Mouse (Mus musculus): ENCODE measurements around the gene Atp6v0b. TPM values are rescaled to one million over a fixed set of nuclear protein-coding genes. Genes with fewer than 3 reads are reported as not detected.

The Atp6v0b gene
- polyA plus RNA-seq, 1 experiment from 2014 or later = 263 TPM

- Histone ChIP-seq H3K27ac (no peak overlapping the region), H3K4me1 (replicated peaks) (peaks cover 8% of the 10 kb centered on the region), H3K9me3 (no peaks in the 10 kb centered on the region), H3K4me3 (no peak overlapping the region), H3K36me3 (peaks cover 93% of the 10 kb centered on the region), H3K27me3 (ENCODE audit: insufficient read depth, poor library complexity, severe bottlenecking) (no peaks in the 10 kb centered on the region)
- 94% methylated on average over 10 of the region's 10 CpGs for WGBS
- no peak for DNase-seq (ENCODE audit: low spot score)
These were observed 17.0 kb upstream of the Atp6v0b start for GRCm38 (mm10) chr4:117904094-117904493.

- Histone ChIP-seq H3K27ac (no peak overlapping the region), H3K36me3 (peaks cover 94% of the 10 kb centered on the region), H3K4me3 (no peak overlapping the region), H3K4me1 (replicated peaks) (no peaks in the 10 kb centered on the region), H3K27me3 (ENCODE audit: insufficient read depth, poor library complexity, severe bottlenecking) (no peaks in the 10 kb centered on the region), H3K9me3 (no peaks in the 10 kb centered on the region)
- no peak for DNase-seq (ENCODE audit: low spot score)
- WGBS = 90% methylated on average over 3 of the region's 3 CpGs
These were observed 11.0 kb upstream of the Atp6v0b start for GRCm38 (mm10) chr4:117898111-117898510.

DNA sequence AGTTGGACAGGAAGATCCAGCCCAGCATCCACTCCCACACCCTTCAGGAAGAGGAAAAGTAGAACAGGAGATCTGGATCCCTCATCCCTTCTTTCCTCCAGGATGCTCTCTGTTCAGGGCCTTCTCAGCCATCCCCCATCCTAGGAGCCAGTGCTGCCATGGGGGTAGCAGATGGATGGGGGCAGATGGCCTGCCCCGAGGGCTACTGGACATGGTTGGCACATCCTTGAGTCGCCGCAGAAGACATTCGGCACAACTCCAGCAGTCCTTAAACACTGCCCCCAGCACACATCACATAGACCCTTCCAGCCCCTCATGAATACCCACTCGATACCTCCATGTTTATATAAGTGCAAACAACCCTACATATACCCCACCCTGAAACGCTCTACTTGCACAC, 8.9 kb upstream of the Atp6v0b start:
- WGBS = 95% methylated on average over 6 of the region's 6 CpGs
- no peak for DNase-seq (ENCODE audit: low spot score)
- H3K27ac ChIP-seq = no peak overlapping the region
- H3K27me3 ChIP-seq (ENCODE audit: insufficient read depth, poor library complexity, severe bottlenecking) = no peaks in the 10 kb centered on the region
- H3K4me1 ChIP-seq (replicated peaks) = peaks cover 11% of the 10 kb centered on the region
- peaks cover 73% of the 10 kb centered on the region for H3K36me3 ChIP-seq
- no peak overlapping the region for H3K4me3 ChIP-seq
- no peaks in the 10 kb centered on the region for H3K9me3 ChIP-seq

GRCm38 (mm10) chr4:117895339-117895738, 8.2 kb upstream of the Atp6v0b start:
- no peak for DNase-seq (ENCODE audit: low spot score)
- WGBS = 83% methylated on average over 7 of the region's 7 CpGs
- Histone ChIP-seq H3K4me3 (no peak overlapping the region), H3K27me3 (ENCODE audit: insufficient read depth, poor library complexity, severe bottlenecking) (no peaks in the 10 kb centered on the region), H3K9me3 (no peaks in the 10 kb centered on the region), H3K36me3 (peaks cover 72% of the 10 kb centered on the region), H3K4me1 (replicated peaks) (peaks cover 18% of the 10 kb centered on the region), H3K27ac (no peak overlapping the region)

GRCm38 (mm10) chr4:117894601-117895000, 7.5 kb upstream of the Atp6v0b start:
- H3K9me3 ChIP-seq = no peaks in the 10 kb centered on the region
- H3K27ac ChIP-seq = no peak overlapping the region
- H3K36me3 ChIP-seq = peaks cover 72% of the 10 kb centered on the region
- 92% methylated on average over 8 of the region's 8 CpGs for WGBS
- H3K27me3 ChIP-seq (ENCODE audit: insufficient read depth, poor library complexity, severe bottlenecking) = no peaks in the 10 kb centered on the region
- no peak overlapping the region for H3K4me3 ChIP-seq
- DNase-seq (ENCODE audit: low spot score) = no peak
- peaks cover 19% of the 10 kb centered on the region for H3K4me1 ChIP-seq (replicated peaks)

GRCm38 (mm10) chr4:117893376-117893775, 6.2 kb upstream of the Atp6v0b start:
- peak; percentile 47 for DNase-seq (ENCODE audit: low spot score)
- Histone ChIP-seq H3K36me3 (peaks cover 71% of the 10 kb centered on the region), H3K9me3 (no peaks in the 10 kb centered on the region), H3K4me1 (replicated peaks) (peaks cover 19% of the 10 kb centered on the region), H3K27me3 (ENCODE audit: insufficient read depth, poor library complexity, severe bottlenecking) (no peaks in the 10 kb centered on the region), H3K27ac (no peak overlapping the region), H3K4me3 (no peak overlapping the region)
- 23% methylated on average over 9 of the region's 9 CpGs for WGBS

- peaks cover 55% of the 10 kb centered on the region for H3K36me3 ChIP-seq
- no peaks in the 10 kb centered on the region for H3K27me3 ChIP-seq (ENCODE audit: insufficient read depth, poor library complexity, severe bottlenecking)
- WGBS = under 1% methylated on average over 21 of the region's 21 CpGs
- no peaks in the 10 kb centered on the region for H3K9me3 ChIP-seq
- peak within 1 kb of the TSS; percentile 36; the same call in 1 of the 2 replicates for H3K27ac ChIP-seq
- DNase-seq (ENCODE audit: low spot score) = peak; percentile 82
- H3K4me1 ChIP-seq (replicated peaks) = peaks cover 27% of the 10 kb centered on the region
- peak within 1 kb of the TSS; percentile 76 for H3K4me3 ChIP-seq
These were observed 4.6 kb upstream of the Atp6v0b start, which contains the start of gene Dph2 for GRCm38 (mm10) chr4:117891738-117892161. Dph2 (minus strand) TSS chr4:117892032.

GRCm38 (mm10) chr4:117890750-117891149, 3.6 kb upstream of the Atp6v0b start:
- H3K4me3 ChIP-seq = peak overlapping the region; percentile 76
- H3K4me1 ChIP-seq (replicated peaks) = peaks cover 37% of the 10 kb centered on the region
- no peak for DNase-seq (ENCODE audit: low spot score)
- H3K9me3 ChIP-seq = no peaks in the 10 kb centered on the region
- WGBS = 70% methylated on average over 8 of the region's 8 CpGs
- no peaks in the 10 kb centered on the region for H3K27me3 ChIP-seq (ENCODE audit: insufficient read depth, poor library complexity, severe bottlenecking)
- H3K27ac ChIP-seq = no peak overlapping the region
- peaks cover 48% of the 10 kb centered on the region for H3K36me3 ChIP-seq

DNA sequence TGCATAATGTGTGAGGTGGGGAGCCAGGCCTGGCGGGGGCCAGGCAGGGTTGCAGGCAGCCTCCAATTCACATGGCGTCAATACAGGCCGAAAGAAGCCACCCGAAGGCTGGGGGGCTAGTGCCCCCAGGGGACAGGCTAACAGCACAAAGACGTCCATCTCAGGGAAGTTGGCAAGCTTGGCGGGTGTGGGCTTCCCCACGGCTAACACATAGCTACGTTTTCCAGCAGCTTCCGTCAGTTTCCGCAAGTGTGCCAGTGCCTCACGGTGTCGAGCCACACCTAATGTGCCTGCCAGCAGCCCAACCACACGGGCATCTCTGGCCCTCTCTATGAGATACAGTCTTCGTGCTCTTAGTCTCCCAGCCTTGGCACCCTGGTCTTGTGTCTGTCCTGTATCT, 2.9 kb upstream of the Atp6v0b start:
- no peak overlapping the region for H3K27ac ChIP-seq
- DNase-seq (ENCODE audit: low spot score) = no peak
- H3K9me3 ChIP-seq = no peaks in the 10 kb centered on the region
- H3K4me3 ChIP-seq = peak overlapping the region; percentile 76; the same call in 1 of the 2 replicates
- H3K36me3 ChIP-seq = peaks cover 48% of the 10 kb centered on the region
- peaks cover 40% of the 10 kb centered on the region for H3K4me1 ChIP-seq (replicated peaks)
- no peaks in the 10 kb centered on the region for H3K27me3 ChIP-seq (ENCODE audit: insufficient read depth, poor library complexity, severe bottlenecking)
- 93% methylated on average over 14 of the region's 14 CpGs for WGBS

- no peaks in the 10 kb centered on the region for H3K9me3 ChIP-seq
- WGBS = 92% methylated on average over 15 of the region's 15 CpGs
- H3K27me3 ChIP-seq (ENCODE audit: insufficient read depth, poor library complexity, severe bottlenecking) = no peaks in the 10 kb centered on the region
- DNase-seq (ENCODE audit: low spot score) = no peak
- no peak overlapping the region for H3K27ac ChIP-seq
- peaks cover 48% of the 10 kb centered on the region for H3K36me3 ChIP-seq
- peaks cover 43% of the 10 kb centered on the region for H3K4me1 ChIP-seq (replicated peaks)
- no peak overlapping the region for H3K4me3 ChIP-seq
These were observed 2.3 kb upstream of the Atp6v0b start for GRCm38 (mm10) chr4:117889471-117889870.

GRCm38 (mm10) chr4:117887920-117888319, 787 bp upstream of the Atp6v0b start:
- DNase-seq (ENCODE audit: low spot score) = no peak
- H3K9me3 ChIP-seq = no peaks in the 10 kb centered on the region
- H3K27ac ChIP-seq = no peak overlapping the region
- H3K4me1 ChIP-seq (replicated peaks) = peaks cover 56% of the 10 kb centered on the region
- H3K4me3 ChIP-seq = peak overlapping the region; percentile 70; the same call in 1 of the 2 replicates
- H3K27me3 ChIP-seq (ENCODE audit: insufficient read depth, poor library complexity, severe bottlenecking) = no peaks in the 10 kb centered on the region
- WGBS = 76% methylated on average over 2 of the region's 2 CpGs
- H3K36me3 ChIP-seq = peaks cover 46% of the 10 kb centered on the region

DNA sequence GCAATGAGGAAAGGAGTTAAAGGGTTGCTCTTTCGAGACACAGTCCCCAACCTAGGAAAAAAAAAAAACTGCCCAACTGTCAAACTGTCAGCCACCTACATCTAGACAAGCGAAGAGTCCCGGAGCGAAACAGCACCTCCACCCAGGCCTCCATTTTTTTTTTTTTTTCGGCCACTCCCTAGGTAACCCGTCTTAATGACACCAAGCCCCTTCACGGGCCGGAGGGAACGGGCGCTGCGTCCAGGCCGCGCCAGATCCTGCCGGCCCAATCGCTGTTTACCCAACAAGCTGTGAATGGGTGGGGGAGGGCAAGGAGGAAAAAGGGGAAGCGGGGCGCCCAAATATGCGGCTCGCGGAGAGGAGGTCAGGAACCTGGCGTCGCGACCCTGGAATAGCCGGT, 489 bp downstream of the Atp6v0b start:
- Histone ChIP-seq H3K27ac (peak overlapping the region; percentile 87), H3K9me3 (no peaks in the 10 kb centered on the region), H3K27me3 (ENCODE audit: insufficient read depth, poor library complexity, severe bottlenecking) (no peaks in the 10 kb centered on the region), H3K36me3 (peaks cover 46% of the 10 kb centered on the region), H3K4me1 (replicated peaks) (peaks cover 63% of the 10 kb centered on the region), H3K4me3 (peak overlapping the region; percentile 70)
- 3% methylated on average over 24 of the region's 24 CpGs for WGBS
- DNase-seq (ENCODE audit: low spot score) = no peak

DNA sequence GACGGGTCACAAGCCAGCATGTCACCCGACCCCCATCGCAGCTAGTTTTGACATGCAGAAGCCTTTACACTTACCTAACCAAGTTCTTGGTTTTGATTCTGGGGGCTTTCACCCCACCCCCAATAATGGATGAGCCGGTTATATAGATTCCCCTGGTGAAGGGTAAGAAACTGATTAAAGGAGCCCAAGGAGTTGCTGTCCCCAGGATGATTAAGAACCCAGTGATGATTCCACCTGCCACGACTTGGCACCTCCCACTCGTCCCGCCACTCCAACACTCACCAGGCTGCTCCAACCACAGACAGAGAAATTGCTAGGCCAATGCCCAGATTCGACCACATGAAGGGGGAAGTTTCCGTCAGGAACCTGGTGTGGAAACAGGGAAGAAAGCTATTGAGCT, 1.1 kb downstream of the Atp6v0b start:
- H3K4me1 ChIP-seq (replicated peaks) = peaks cover 63% of the 10 kb centered on the region
- H3K36me3 ChIP-seq = peaks cover 51% of the 10 kb centered on the region
- DNase-seq (ENCODE audit: low spot score) = no peak
- H3K4me3 ChIP-seq = peak overlapping the region; percentile 70
- no peaks in the 10 kb centered on the region for H3K27me3 ChIP-seq (ENCODE audit: insufficient read depth, poor library complexity, severe bottlenecking)
- 89% methylated on average over 9 of the region's 9 CpGs for WGBS
- no peak overlapping the region for H3K27ac ChIP-seq
- H3K9me3 ChIP-seq = no peaks in the 10 kb centered on the region

DNA sequence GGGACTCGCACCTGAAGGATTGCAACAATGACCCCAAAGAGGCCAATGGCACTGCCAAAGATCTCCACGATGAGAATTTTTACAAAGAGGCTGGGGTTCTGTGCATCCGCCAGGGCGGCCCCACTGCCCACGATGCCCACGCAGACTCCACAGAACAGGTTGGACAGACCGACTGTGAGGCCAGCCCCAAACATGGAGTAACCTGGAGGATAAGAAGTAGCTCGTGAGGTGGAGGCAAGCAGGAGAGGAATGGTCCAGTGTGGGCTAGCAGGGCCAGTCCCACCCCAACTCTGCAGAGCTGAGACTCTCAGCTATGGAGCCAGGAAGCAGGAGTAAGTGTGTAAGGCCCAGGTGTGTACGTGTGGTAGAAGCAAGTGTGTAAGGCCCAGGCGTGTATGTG, 2.0 kb downstream of the Atp6v0b start:
- peaks cover 60% of the 10 kb centered on the region for H3K4me1 ChIP-seq (replicated peaks)
- H3K36me3 ChIP-seq = peaks cover 52% of the 10 kb centered on the region
- H3K27me3 ChIP-seq (ENCODE audit: insufficient read depth, poor library complexity, severe bottlenecking) = no peaks in the 10 kb centered on the region
- no peak overlapping the region for H3K27ac ChIP-seq
- no peak overlapping the region for H3K4me3 ChIP-seq
- no peak for DNase-seq (ENCODE audit: low spot score)
- H3K9me3 ChIP-seq = no peaks in the 10 kb centered on the region
- 93% methylated on average over 10 of the region's 10 CpGs for WGBS

Measured in hindbrain, embryonic 10.5 days (tissue).